Mouse (Mus musculus) thymus, adult 2 months (tissue): ENCODE measurements around the gene Rerg. TPM values are rescaled to one million over a fixed set of nuclear protein-coding genes. Genes with fewer than 3 reads are reported as not detected.
"Not testable (repeated sequence)": the region's sequence is repeated elsewhere in the genome, so short reads cannot be mapped to it uniquely, and the experiment has no call there.

Source experiments
- DNase-seq: peaks from one replicate; pipeline ENCODE4 v3.0.0; 2021
- H3K27ac ChIP-seq: fragments of 200-500 bp; 2 replicates; pipeline ENCODE4 v1.5.1; 2012; ENCODE audit warnings: low read length, control low read depth; ENCODE audit not compliant: control insufficient read depth, insufficient read depth
- H3K27me3 ChIP-seq: fragments of 200-500 bp; 2 replicates; pipeline ENCODE4 v1.6.1; 2012; ENCODE audit warnings: mild to moderate bottlenecking, low read length, moderate library complexity, mixed read lengths; ENCODE audit not compliant: control insufficient read depth, insufficient read depth
- H3K36me3 ChIP-seq: fragments of 200-500 bp; 2 replicates; pipeline ENCODE4 v1.6.1; 2012; ENCODE audit warnings: mild to moderate bottlenecking, low read length, moderate library complexity; ENCODE audit not compliant: control insufficient read depth, insufficient read depth
- H3K4me1 ChIP-seq: fragments of 200-500 bp; replicated peaks from 2 replicates; pipeline ENCODE4 v1.6.1; 2012; ENCODE audit warnings: low read length; ENCODE audit not compliant: control insufficient read depth, insufficient read depth
- H3K4me3 ChIP-seq: fragments of 200-500 bp; 2 replicates; pipeline ENCODE4 v1.5.1; 2012; ENCODE audit warnings: mild to moderate bottlenecking, low read length, control low read depth, moderate library complexity; ENCODE audit not compliant: control insufficient read depth, insufficient read depth
- CTCF ChIP-seq: fragments of 200-500 bp; IDR thresholded peaks from 2 replicates; pipeline ENCODE4 v1.5.1; 2012; ENCODE audit warnings: mild to moderate bottlenecking, control low read depth, low read length, moderate library complexity, borderline replicate concordance; ENCODE audit not compliant: control insufficient read depth, poor library complexity, insufficient read depth; ENCODE audit errors: extremely low read depth
- POLR2A ChIP-seq: fragments of 200-500 bp; IDR thresholded peaks from 2 replicates; pipeline ENCODE4 v1.6.1; 2012; ENCODE audit warnings: mild to moderate bottlenecking, low read length, control low read depth, moderate library complexity; ENCODE audit not compliant: control insufficient read depth, poor library complexity, insufficient read depth; ENCODE audit errors: extremely low read depth
- WGBS: fragments of 180-500 bp; shearing (Covaris S2); methylation state at CpG from one replicate; pipeline ENCODE4 v1.1.7; 2018; 5-methylcytosine and 5-hydroxymethylcytosine counted together
- polyA plus RNA-seq: library from polyadenylated mRNA; depleted of rRNA; stranded (reverse); fragments of >200 nt; gene quantifications from 2 replicates; pipeline ENCODE4 v1.2.3, GENCODE M21; 2012

Gene Rerg
- polyA plus RNA-seq, 1 experiment = 0.49 TPM

DNA sequence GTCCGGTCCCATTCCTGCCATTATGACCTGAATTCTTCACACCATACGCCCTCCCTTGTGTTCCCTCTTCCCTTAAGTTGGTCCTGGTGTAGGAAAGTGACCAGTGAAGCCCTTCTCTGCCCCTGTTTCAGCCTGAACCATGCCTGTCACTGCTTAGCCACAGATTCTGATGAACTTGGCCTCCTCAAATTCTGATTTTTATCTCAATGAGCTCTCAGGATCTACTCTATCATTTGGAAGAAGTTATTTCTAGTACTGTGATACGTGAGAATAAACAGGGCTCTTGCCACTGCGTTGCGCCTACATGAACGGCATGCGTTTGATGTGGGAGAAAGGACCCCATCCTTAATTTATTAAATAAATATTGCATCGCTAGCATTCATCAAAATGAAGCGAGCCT lies 117.3 kb downstream of the Rerg start:
- Histone ChIP-seq H3K4me3 (no peak overlapping the region), H3K27me3 (no peaks in the 10 kb centered on the region), H3K4me1 (no peaks in the 10 kb centered on the region), H3K36me3 (no peaks in the 10 kb centered on the region), H3K27ac (no peak overlapping the region)
- WGBS = 95% methylated on average over 9 of the region's 9 CpGs
- DNase-seq = no peak
- no peak for TF ChIP-seq CTCF
- no peak for TF ChIP-seq POLR2A

GRCm38 (mm10) chr6:137047036-137047435 lies 123.3 kb downstream of the Rerg start:
- DNase-seq = no peak
- H3K27ac ChIP-seq = no peak overlapping the region
- no peaks in the 10 kb centered on the region for H3K36me3 ChIP-seq
- WGBS = 95% methylated on average over 11 of the region's 11 CpGs
- H3K27me3 ChIP-seq = no peaks in the 10 kb centered on the region
- TF ChIP-seq CTCF = no peak
- TF ChIP-seq POLR2A = no peak
- no peak overlapping the region for H3K4me3 ChIP-seq
- no peaks in the 10 kb centered on the region for H3K4me1 ChIP-seq

DNA sequence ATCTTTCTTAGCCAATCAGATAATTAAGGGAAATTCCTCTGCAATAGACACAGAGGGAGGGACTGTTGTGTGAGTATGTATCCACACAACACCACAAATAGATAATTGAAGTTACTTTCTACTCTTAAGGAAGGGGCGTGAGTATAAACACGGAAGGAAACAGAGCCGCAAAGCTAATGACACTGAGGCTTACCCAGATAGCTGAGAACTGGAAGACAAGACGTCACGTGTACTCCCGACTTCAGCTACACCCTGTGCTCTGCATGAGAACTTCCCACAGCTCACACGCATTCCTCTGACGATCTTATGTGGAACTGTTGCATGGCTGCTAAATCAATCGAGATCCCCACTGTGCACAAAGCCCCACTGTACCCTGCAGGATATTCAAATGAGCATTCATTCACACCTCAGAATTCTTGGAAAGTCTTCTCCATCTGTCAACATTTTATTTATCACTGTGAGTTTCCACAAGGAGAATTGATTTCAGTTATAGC lies 125.2 kb downstream of the Rerg start:
- H3K27ac ChIP-seq = no peak overlapping the region
- 91% methylated on average over 9 of the region's 9 CpGs for WGBS
- TF ChIP-seq CTCF (no peak), POLR2A (no peak)
- H3K27me3 ChIP-seq = no peaks in the 10 kb centered on the region
- no peaks in the 10 kb centered on the region for H3K36me3 ChIP-seq
- H3K4me3 ChIP-seq = no peak overlapping the region
- DNase-seq = no peak
- no peaks in the 10 kb centered on the region for H3K4me1 ChIP-seq

DNA sequence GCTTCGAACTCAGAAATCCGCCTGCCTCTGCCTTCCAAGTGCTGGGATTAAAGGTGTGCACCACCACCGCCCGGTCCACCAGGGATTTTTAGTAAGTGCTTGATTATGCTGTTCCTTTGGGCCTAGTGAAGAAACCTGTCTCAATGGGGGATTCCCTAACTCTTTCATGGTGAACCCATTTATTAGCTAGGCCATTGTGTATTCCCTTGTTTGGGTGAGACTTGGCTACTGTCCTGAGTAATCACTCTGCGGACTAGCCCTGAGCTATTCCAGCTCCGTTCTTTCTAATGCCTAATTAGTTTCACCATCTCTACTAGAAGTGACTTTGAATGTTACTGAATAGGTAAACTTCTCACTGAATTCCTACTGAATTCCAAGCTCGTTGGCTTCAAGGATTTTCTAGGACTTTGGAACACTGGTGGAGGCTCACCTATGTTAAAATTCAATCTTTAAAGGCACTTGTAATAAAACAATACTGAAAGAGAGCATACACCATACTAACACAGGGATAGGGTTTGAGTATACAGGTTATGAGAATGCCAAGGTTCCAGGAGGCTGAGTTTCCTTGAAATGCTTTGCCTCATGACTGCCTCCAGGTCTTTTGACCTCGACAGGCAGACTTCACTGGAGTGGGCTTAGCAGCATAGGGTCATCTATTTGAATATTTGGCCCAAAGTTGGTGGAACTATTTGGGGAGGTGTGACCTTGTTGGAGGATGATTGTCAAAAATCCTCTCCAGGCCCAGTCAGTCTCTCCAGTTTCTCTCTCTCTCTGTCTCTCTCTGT lies 134.5 kb downstream of the Rerg start:
- H3K4me3 ChIP-seq, DNase-seq: not testable (repeated sequence)
- 93% methylated on average over 8 of the region's 8 CpGs for WGBS

DNA sequence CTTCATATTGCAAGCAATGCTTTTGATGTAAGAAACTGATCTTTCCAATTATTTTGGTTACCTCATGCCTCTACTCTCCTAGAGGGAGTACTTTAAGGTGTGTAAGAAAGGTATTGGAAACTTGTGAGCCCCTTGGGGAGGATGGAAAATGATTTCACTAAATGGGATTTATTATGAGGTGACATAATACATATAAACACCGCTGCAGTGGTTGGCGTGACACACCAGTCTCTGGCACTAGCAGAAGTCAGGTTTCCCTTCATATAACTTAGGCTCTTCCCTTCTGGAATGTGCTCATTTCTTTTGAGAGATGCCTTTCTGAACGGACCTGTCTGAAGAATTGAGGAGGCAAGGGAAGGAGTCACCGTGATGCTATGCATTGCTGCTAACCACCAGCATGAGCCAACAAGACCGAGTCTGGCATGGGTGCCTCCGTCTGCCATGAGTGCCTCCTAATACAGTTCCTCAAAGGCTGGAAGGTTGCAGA lies 139.6 kb downstream of the Rerg start:
- no peaks in the 10 kb centered on the region for H3K4me1 ChIP-seq
- DNase-seq = no peak
- 80% methylated on average over 6 of the region's 6 CpGs for WGBS
- no peaks in the 10 kb centered on the region for H3K36me3 ChIP-seq
- no peak for TF ChIP-seq POLR2A
- no peak for TF ChIP-seq CTCF
- H3K27ac ChIP-seq = no peak overlapping the region
- no peaks in the 10 kb centered on the region for H3K27me3 ChIP-seq
- no peak overlapping the region for H3K4me3 ChIP-seq

More for the DNA sequence above, 134.5 kb downstream of the Rerg start:
- H3K27ac ChIP-seq, H3K27me3 ChIP-seq, H3K36me3 ChIP-seq, H3K4me1 ChIP-seq: not testable (repeated sequence)

DNA sequence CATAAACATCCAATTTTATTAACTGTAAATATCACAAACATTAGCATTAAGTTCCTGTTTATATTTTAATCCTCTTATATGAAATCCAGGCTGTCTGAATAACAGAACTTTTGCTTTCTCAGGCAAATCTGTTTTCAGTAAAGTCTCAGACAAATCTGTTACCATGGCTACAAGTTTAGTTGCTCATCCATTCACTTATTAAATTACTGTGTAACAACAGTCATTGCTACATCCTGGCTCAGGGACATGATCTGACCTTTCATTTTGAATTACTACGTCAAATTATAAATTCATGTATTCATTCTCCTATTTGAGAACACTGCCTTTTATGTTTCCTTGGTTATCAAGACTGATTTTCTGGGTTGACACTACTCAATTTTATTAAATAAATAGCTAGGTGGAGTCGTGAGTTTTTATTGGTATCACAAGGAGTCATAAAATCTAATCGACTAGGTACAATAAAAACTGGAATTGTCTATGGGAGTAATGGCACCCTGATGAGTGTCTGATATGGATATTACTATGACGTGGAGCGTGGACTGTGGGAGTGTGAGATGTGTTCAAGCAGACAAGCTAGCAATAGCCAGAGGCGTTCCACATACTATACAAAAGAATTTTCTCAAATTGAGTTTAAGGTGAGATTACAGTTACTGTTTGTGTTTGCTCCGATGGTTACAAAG lies 140.2 kb downstream of the Rerg start:
- H3K27me3 ChIP-seq = no peaks in the 10 kb centered on the region
- no peak for TF ChIP-seq CTCF
- TF ChIP-seq POLR2A = no peak
- 90% methylated on average over 7 of the region's 7 CpGs for WGBS
- H3K27ac ChIP-seq = no peak overlapping the region
- no peak for DNase-seq
- no peaks in the 10 kb centered on the region for H3K36me3 ChIP-seq
- no peak overlapping the region for H3K4me3 ChIP-seq
- no peaks in the 10 kb centered on the region for H3K4me1 ChIP-seq
